Mouse (Mus musculus): ENCODE measurements around the gene Syngr2.

DNA sequence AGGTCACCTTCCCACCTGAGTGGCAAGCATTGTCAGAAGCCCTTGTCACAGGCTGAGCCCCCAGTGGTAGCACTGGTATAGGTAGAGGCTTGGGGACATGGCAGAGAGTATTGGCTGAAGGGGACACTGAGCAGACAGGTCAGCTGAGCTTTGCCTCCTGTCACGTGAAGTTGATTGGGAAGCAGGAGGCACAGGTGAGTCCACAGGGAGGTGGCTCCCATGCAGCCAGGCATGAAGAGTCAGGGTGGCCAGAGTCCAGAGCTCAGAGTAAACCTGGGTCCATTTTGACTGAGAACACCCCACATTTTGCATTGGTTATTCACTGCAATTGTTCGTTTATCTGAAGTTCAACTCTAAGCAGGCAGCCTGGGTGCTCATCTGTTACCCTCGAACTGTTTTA lies 43.4 kb downstream of the Syngr2 start:
- TF ChIP-seq POLR2A (IDR thresholded peaks at IDR 0.05; ENCODE audit: insufficient read depth, low read length), result no peak
- TF ChIP-seq EP300 (IDR thresholded peaks at IDR 0.05; ENCODE audit: insufficient read depth, low read depth, low read length), result no peak
- no peak for TF ChIP-seq CTCF (IDR thresholded peaks at IDR 0.05; ENCODE audit: low read depth, low read length)
